Mouse (Mus musculus): ENCODE results near the gene Sergef. TPM values are rescaled to one million over a fixed set of nuclear protein-coding genes. Genes with fewer than 3 reads are reported as not detected.

Gene Sergef
- polyA plus RNA-seq, 1 experiment from 2014 or later, result 23.4 TPM

GRCm38 (mm10) chr7:46533518-46533917 is 106.1 kb downstream of the Sergef start:
- peaks cover 5% of the 10 kb centered on the region; the same call in 1 of the 2 replicates for H3K4me1 ChIP-seq (ENCODE audit: control insufficient read depth, insufficient read depth, low read length)
- no peak for DNase-seq (ENCODE audit: low spot score)
- no peak overlapping the region for H3K4me2 ChIP-seq (ENCODE audit: low read length)
- no peak overlapping the region for H3K27ac ChIP-seq (ENCODE audit: low read depth, low read length)
- H3K9me3 ChIP-seq (replicated peaks; ENCODE audit: control insufficient read depth, low read length), result no peaks in the 10 kb centered on the region
- H3K9ac ChIP-seq (ENCODE audit: low read length), result no peak overlapping the region
- no peaks in the 10 kb centered on the region for H3K27me3 ChIP-seq (replicated peaks; ENCODE audit: control insufficient read depth, insufficient read depth, low read length)
- no peaks in the 10 kb centered on the region for H3K36me3 ChIP-seq (ENCODE audit: control insufficient read depth, insufficient read depth, low read length)
- no peak overlapping the region for H3K4me3 ChIP-seq (ENCODE audit: low read depth, low read length)
- 85% methylated on average over 11 of the region's 11 CpGs for WGBS
- ATAC-seq, result no peak

GRCm38 (mm10) chr7:46531345-46531744 is 108.3 kb downstream of the Sergef start:
- H3K4me1 ChIP-seq (ENCODE audit: control insufficient read depth, insufficient read depth, low read length), result peaks cover 5% of the 10 kb centered on the region; the same call in 1 of the 2 replicates
- H3K9me3 ChIP-seq (replicated peaks; ENCODE audit: control insufficient read depth, low read length), result no peaks in the 10 kb centered on the region
- H3K27ac ChIP-seq (ENCODE audit: low read depth, low read length), result no peak overlapping the region
- WGBS, result 90% methylated on average over 5 of the region's 5 CpGs
- H3K9ac ChIP-seq (ENCODE audit: low read length), result no peak overlapping the region
- no peaks in the 10 kb centered on the region for H3K27me3 ChIP-seq (replicated peaks; ENCODE audit: control insufficient read depth, insufficient read depth, low read length)
- no peak overlapping the region for H3K4me3 ChIP-seq (ENCODE audit: low read depth, low read length)
- no peak for ATAC-seq
- no peaks in the 10 kb centered on the region for H3K36me3 ChIP-seq (ENCODE audit: control insufficient read depth, insufficient read depth, low read length)
- no peak for DNase-seq (ENCODE audit: low spot score)
- no peak overlapping the region for H3K4me2 ChIP-seq (ENCODE audit: low read length)

GRCm38 (mm10) chr7:46529930-46530329 is 109.7 kb downstream of the Sergef start:
- DNase-seq (ENCODE audit: low spot score), result no peak
- ATAC-seq, result 0 out of 2 replicates have a peak, but pooled peaks have one; percentile 15
- WGBS, result 57% methylated on average over 8 of the region's 8 CpGs
- Histone ChIP-seq H3K4me1 (ENCODE audit: control insufficient read depth, insufficient read depth, low read length) (no peaks in the 10 kb centered on the region), H3K27ac (ENCODE audit: low read depth, low read length) (peak overlapping the region; percentile 44), H3K9me3 (replicated peaks; ENCODE audit: control insufficient read depth, low read length) (no peaks in the 10 kb centered on the region), H3K4me2 (ENCODE audit: low read length) (no peak overlapping the region), H3K27me3 (replicated peaks; ENCODE audit: control insufficient read depth, insufficient read depth, low read length) (no peaks in the 10 kb centered on the region), H3K36me3 (ENCODE audit: control insufficient read depth, insufficient read depth, low read length) (no peaks in the 10 kb centered on the region), H3K4me3 (ENCODE audit: low read depth, low read length) (no peak overlapping the region), H3K9ac (ENCODE audit: low read length) (no peak overlapping the region)

GRCm38 (mm10) chr7:46529259-46529658 is 110.3 kb downstream of the Sergef start:
- H3K4me3 ChIP-seq (ENCODE audit: low read depth, low read length), result no peak overlapping the region
- H3K27ac ChIP-seq (ENCODE audit: low read depth, low read length), result no peak overlapping the region
- H3K4me1 ChIP-seq (ENCODE audit: control insufficient read depth, insufficient read depth, low read length), result no peaks in the 10 kb centered on the region
- DNase-seq (ENCODE audit: low spot score) (no peak), ATAC-seq (no peak)
- no peaks in the 10 kb centered on the region for H3K27me3 ChIP-seq (replicated peaks; ENCODE audit: control insufficient read depth, insufficient read depth, low read length)
- no peak overlapping the region for H3K4me2 ChIP-seq (ENCODE audit: low read length)
- no peaks in the 10 kb centered on the region for H3K9me3 ChIP-seq (replicated peaks; ENCODE audit: control insufficient read depth, low read length)
- WGBS, result 87% methylated on average over 5 of the region's 5 CpGs
- no peak overlapping the region for H3K9ac ChIP-seq (ENCODE audit: low read length)
- H3K36me3 ChIP-seq (ENCODE audit: control insufficient read depth, insufficient read depth, low read length), result no peaks in the 10 kb centered on the region

GRCm38 (mm10) chr7:46526665-46527154 is 112.9 kb downstream of the Sergef start:
- ATAC-seq (no peak), DNase-seq (ENCODE audit: low spot score) (no peak)
- 53% methylated on average over 6 of the region's 6 CpGs for WGBS
- no peak overlapping the region for H3K4me2 ChIP-seq (ENCODE audit: low read length)
- H3K4me1 ChIP-seq (ENCODE audit: control insufficient read depth, insufficient read depth, low read length), result no peaks in the 10 kb centered on the region
- H3K4me3 ChIP-seq (ENCODE audit: low read depth, low read length), result no peak overlapping the region
- no peaks in the 10 kb centered on the region for H3K36me3 ChIP-seq (ENCODE audit: control insufficient read depth, insufficient read depth, low read length)
- no peaks in the 10 kb centered on the region for H3K9me3 ChIP-seq (replicated peaks; ENCODE audit: control insufficient read depth, low read length)
- no peak overlapping the region for H3K27ac ChIP-seq (ENCODE audit: low read depth, low read length)
- no peak overlapping the region for H3K9ac ChIP-seq (ENCODE audit: low read length)
- no peaks in the 10 kb centered on the region for H3K27me3 ChIP-seq (replicated peaks; ENCODE audit: control insufficient read depth, insufficient read depth, low read length)

- peaks cover 2% of the 10 kb centered on the region for H3K4me1 ChIP-seq (ENCODE audit: control insufficient read depth, insufficient read depth, low read length)
- DNase-seq (ENCODE audit: low spot score) (no peak), ATAC-seq (no peak)
- H3K36me3 ChIP-seq (ENCODE audit: control insufficient read depth, insufficient read depth, low read length), result no peaks in the 10 kb centered on the region
- no peaks in the 10 kb centered on the region for H3K9me3 ChIP-seq (replicated peaks; ENCODE audit: control insufficient read depth, low read length)
- no peak overlapping the region for H3K27ac ChIP-seq (ENCODE audit: low read depth, low read length)
- H3K27me3 ChIP-seq (replicated peaks; ENCODE audit: control insufficient read depth, insufficient read depth, low read length), result no peaks in the 10 kb centered on the region
- no peak overlapping the region for H3K4me3 ChIP-seq (ENCODE audit: low read depth, low read length)
- no peak overlapping the region for H3K9ac ChIP-seq (ENCODE audit: low read length)
- H3K4me2 ChIP-seq (ENCODE audit: low read length), result no peak overlapping the region
- 89% methylated on average over 7 of the region's 7 CpGs for WGBS
These were observed 116.4 kb downstream of the Sergef start for GRCm38 (mm10) chr7:46523215-46523614.

- DNase-seq (ENCODE audit: low spot score), result no peak
- Histone ChIP-seq H3K9ac (ENCODE audit: low read length) (no peak overlapping the region), H3K27me3 (replicated peaks; ENCODE audit: control insufficient read depth, insufficient read depth, low read length) (no peaks in the 10 kb centered on the region), H3K4me1 (ENCODE audit: control insufficient read depth, insufficient read depth, low read length) (peaks cover 2% of the 10 kb centered on the region), H3K9me3 (replicated peaks; ENCODE audit: control insufficient read depth, low read length) (no peaks in the 10 kb centered on the region), H3K4me3 (ENCODE audit: low read depth, low read length) (no peak overlapping the region), H3K4me2 (ENCODE audit: low read length) (no peak overlapping the region), H3K27ac (ENCODE audit: low read depth, low read length) (no peak overlapping the region), H3K36me3 (ENCODE audit: control insufficient read depth, insufficient read depth, low read length) (no peaks in the 10 kb centered on the region)
- no peak for ATAC-seq
- 96% methylated on average over 17 of the region's 17 CpGs for WGBS
These were observed 117.8 kb downstream of the Sergef start for GRCm38 (mm10) chr7:46521794-46522193.

- DNase-seq (ENCODE audit: low spot score), result no peak
These were observed 120.5 kb downstream of the Sergef start for GRCm38 (mm10) chr7:46519148-46519547.

GRCm38 (mm10) chr7:46517158-46517557 is 122.4 kb downstream of the Sergef start:
- Histone ChIP-seq H3K27me3 (replicated peaks; ENCODE audit: control insufficient read depth, insufficient read depth, low read length) (no peaks in the 10 kb centered on the region), H3K4me3 (ENCODE audit: low read depth, low read length) (no peak overlapping the region), H3K9ac (ENCODE audit: low read length) (no peak overlapping the region), H3K9me3 (replicated peaks; ENCODE audit: control insufficient read depth, low read length) (no peaks in the 10 kb centered on the region), H3K27ac (ENCODE audit: low read depth, low read length) (no peak overlapping the region), H3K4me2 (ENCODE audit: low read length) (no peak overlapping the region), H3K4me1 (ENCODE audit: control insufficient read depth, insufficient read depth, low read length) (peaks cover 2% of the 10 kb centered on the region), H3K36me3 (ENCODE audit: control insufficient read depth, insufficient read depth, low read length) (no peaks in the 10 kb centered on the region)
- DNase-seq (ENCODE audit: low spot score) (no peak), ATAC-seq (no peak)
- WGBS, result 68% methylated on average over 5 of the region's 5 CpGs

More at GRCm38 (mm10) chr7:46519148-46519547, 120.5 kb downstream of the Sergef start:
- H3K9me3 ChIP-seq (replicated peaks; ENCODE audit: control insufficient read depth, low read length), result no peaks in the 10 kb centered on the region
- H3K4me2 ChIP-seq (ENCODE audit: low read length), result no peak overlapping the region
- 68% methylated on average over 11 of the region's 11 CpGs for WGBS
- H3K27me3 ChIP-seq (replicated peaks; ENCODE audit: control insufficient read depth, insufficient read depth, low read length), result no peaks in the 10 kb centered on the region
- H3K4me3 ChIP-seq (ENCODE audit: low read depth, low read length), result no peak overlapping the region
- no peak overlapping the region for H3K9ac ChIP-seq (ENCODE audit: low read length)
- peaks cover 2% of the 10 kb centered on the region for H3K4me1 ChIP-seq (ENCODE audit: control insufficient read depth, insufficient read depth, low read length)
- ATAC-seq, result no peak
- H3K27ac ChIP-seq (ENCODE audit: low read depth, low read length), result no peak overlapping the region
- no peaks in the 10 kb centered on the region for H3K36me3 ChIP-seq (ENCODE audit: control insufficient read depth, insufficient read depth, low read length)
